Mouse (Mus musculus) gastrocnemius, adult 8-10 months (tissue): ENCODE results near the gene Car8. TPM values are rescaled to one million over a fixed set of nuclear protein-coding genes. Genes with fewer than 3 reads are reported as not detected.
"Not testable (repeated sequence)": the region's sequence is repeated elsewhere in the genome, so short reads cannot be mapped to it uniquely, and the experiment has no call there.

Experiments used
- DNase-seq, 2 experiments: peaks; one replicate each; pipeline ENCODE4 v3.0.0; 2022; ENCODE audit warnings: low spot score in 2 of 2
- total RNA-seq, 4 experiments: library from RNA; stranded (reverse); gene quantifications; 2 replicates each; pipeline ENCODE4 v1.2.4; 2022

Gene Car8
- total RNA-seq, 4 experiments from 2014 or later: 1.6 to 2.8 (median 2.1) TPM

DNA sequence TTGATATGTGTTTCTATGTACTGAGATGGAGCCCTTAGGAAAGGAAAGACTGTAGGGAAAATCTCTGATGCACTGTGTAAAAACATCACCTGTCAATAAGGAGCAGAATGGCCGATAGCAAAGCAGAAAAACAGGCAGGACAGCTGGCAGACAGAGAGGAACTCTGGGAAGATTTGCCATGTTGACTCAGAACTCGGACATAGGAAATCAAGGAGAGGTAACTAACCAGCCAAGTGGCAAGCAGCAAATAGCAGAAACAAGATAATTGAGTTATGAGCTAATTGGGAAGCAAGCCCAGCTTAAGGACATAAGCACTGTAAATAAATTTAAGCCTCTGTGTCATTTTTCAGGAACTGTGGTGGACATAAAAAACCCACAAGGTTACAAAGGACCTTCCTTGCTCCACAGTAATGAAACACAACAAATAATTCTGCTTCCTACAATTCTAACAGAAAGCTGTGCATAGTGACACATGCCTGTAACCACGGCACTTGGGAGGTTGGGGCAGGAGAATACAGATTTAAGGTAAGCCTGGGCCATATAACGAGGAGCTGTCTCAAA, 33.7 kb downstream of the Car8 start:
- no peak for DNase-seq

DNA sequence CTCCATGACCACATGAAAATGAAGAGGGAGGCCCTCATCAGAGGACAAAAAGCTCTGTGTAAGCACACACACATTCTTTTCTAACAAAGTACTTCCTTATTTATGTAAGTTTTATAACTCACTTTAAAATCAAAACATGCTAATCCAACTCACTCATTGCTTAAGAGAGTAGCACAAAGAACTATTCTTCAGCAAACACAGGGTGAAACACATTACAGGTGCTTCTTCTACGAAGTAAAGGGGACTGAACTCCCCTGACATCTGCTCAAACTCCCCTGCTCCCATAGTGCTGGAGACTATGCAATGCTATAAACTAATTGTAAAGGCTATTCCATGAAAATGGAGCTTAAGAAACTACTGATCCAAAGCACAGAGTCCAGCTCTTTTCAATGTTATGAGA, 35.5 kb downstream of the Car8 start:
- no peak for DNase-seq

DNA sequence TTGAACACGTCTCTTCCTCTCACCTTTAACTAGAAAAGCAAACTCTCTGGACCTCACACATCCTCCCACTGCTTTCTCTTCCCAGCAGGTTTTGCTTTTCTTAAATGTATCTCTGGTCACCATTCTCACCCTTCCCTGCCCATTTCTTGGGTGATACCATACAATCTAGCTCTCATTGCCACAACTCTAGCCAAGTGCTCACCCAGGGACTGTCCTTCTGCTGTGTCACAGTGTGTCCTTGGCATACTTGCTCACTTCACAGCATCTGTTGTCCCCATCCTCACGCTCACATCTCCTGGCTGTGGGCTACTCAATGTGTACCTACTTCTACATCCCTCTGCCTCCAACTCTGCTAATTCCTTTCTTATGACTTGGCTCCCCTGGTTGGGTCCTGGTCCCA, 37.2 kb downstream of the Car8 start:
- no peak for DNase-seq

DNA sequence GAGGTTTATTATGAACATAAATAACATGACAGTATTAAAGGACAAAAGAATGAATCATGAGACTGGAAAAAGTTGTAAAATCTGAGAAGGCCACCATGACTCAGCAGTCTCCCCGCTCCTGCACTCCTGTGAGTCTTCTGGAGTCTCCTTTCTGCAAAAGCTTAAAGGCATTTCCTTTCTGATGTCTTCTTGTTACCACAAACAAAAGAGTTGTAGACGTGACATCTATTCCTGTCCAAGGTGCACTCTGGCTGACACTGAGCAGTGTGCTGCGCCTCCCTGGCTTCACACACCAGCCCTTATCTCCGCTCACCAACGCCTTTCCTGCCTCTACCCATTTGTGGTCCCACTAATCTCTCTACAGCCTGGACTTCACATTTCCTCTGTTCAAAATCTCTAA, 38.8 kb downstream of the Car8 start:
- DNase-seq: no peak

DNA sequence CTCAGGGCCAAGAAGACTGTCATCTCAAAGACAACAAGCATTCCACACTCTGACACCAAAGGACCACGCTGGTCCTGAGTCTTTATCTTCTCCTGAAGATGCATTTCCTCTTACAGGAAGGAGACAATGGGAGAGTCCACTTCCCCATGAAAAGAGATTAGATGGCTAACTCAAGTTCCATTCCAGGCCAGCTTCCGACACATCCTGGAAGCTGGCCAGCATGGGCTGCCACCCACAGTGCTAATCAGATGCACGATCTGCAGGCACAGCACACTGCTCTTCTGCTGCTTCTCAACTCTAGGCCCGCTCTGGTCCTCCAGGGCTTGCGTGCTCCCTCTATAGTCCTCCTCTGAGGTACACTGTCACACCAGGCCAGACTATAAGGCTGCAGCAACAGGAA, 40.8 kb downstream of the Car8 start:
- DNase-seq: no peak

DNA sequence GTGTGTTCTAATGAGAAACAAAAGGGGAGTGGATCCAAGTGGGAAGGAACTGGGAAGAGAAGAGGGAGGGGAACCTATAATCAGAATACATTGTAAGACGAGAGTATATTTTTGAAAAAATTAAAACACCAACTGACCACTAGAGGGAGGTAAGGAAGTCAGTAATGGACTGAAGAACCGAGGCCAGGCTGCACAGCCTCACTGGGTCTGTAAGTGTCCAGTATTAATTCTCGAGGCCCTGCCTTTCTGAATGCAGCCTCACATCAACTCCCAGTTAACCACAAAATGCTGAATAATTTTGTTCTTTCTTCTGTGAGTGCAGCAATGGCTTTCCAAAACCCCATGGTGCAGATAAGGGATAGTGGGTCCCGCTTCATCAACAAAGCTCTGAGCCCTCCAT, 48.4 kb downstream of the Car8 start:
- DNase-seq: no peak

DNA sequence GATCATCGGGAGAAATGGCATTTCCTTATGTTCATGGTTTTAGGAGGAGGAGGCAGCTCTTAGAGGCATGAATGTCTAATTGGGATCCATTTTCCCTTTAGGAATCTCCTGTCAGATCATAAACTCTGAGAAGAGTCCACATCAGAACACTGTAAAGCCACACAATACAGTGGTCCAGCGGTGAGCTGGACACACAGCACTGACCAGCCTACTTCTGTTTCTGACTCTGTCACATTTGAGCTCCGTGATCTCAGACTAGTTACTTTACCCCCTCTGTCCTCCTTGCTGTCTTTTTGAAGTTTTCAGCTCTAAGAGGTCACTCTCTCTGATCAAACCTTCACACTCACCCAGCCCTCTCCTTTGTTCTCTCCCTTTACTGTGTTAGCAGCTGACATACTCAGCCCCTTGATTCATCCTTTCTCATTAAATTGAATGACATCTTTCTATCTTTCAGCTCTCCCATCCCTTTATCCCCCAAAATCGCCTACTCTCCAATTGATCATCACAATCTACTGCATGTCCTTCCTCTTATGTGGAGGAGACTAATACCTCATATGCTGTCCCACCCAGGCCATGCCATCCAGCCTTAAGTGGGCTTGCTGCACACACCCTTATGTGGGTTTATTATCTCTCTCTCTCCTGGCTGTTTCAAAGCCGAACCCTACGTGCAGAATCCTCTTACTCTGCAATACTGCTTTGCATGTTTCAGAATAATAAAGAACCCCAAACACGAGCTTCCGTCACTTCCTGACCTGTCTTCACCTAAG, 51.7 kb downstream of the Car8 start:
- DNase-seq: no peak

DNA sequence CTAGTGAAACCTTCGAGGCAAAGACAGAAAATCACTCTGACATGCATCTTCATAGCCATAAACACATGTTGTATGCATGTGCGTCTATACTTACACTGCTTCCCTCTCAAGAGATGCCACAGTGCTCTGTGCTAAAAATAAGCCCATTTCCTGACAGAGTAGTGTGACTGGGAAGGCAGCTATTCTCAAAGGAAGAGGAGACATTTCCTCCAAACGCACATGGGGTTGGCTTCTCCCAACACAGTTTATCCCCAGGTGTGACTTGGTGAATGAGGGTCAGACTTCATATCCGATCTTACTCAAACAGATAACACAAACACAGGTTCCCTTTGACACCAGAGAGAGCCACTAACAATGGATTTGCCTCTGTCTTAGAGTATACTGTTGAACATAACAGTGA, 58.3 kb downstream of the Car8 start:
- no peak for DNase-seq

DNA sequence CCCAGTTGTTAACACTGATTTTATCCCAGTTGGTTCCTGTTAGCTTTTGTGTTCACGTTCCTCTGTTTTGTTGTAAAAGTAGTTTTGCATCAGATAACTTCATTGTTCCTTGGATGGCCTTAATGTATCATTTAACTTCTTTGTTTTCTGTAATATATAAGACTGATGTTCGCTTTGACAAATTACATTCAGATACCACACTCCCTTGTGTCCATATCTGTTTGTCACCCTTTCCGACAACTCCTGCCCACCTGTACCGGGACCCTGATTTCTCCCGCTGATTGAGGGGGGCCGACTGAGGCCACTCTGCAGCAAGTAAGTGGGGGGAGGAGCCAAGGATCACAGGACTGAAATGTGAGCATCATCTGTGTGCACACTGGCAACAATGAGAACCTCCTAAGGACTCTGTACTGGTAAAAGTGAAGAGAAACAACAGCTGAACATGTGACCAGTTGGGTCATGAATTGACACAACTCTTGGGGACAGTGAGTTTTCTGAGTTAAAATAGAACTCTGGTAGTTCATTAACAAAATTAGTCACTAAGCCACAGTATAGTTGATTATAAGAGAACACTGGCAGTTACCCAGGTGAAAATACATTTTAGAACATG, 84.1 kb downstream of the Car8 start:
- DNase-seq: no peak

DNA sequence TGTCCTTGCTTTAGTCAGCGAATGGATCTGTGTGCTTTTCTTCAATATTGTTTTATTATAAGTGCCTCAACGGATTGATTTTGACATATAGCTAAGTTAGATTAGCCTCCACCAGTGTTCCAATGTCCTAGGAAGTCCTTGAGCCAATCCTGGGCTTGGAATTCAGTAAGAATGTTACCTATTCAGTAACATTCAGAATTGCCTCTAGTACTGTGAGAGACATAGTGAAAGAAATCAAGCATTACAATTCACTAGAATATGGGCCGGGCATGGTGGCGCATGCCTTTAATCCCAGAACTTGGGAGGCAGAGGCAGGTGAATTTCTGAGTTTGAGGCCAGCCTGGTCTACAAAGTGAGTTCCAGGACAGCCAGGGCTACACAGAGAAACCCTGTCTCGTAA, 84.9 kb downstream of the Car8 start:
- not testable (repeated sequence) for DNase-seq

DNA sequence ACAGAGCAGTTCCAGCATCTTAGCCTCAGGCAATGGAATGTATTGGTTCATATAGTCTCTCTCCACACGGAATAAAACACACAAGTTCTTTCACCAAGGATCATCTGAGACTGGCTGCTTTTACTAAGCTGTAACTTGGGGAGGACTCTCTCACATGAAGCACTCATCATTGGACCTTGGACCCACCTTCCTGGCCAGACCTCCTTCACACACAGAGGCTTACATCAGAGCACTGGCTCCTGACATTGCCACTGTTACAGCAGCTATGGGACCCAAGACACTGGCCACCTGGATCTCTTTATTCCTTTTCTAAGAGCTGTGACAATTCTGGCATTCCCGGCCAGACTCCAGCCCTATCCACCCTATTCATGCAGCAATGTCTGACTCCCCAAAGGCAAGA, 101.4 kb downstream of the Car8 start:
- DNase-seq: no peak

DNA sequence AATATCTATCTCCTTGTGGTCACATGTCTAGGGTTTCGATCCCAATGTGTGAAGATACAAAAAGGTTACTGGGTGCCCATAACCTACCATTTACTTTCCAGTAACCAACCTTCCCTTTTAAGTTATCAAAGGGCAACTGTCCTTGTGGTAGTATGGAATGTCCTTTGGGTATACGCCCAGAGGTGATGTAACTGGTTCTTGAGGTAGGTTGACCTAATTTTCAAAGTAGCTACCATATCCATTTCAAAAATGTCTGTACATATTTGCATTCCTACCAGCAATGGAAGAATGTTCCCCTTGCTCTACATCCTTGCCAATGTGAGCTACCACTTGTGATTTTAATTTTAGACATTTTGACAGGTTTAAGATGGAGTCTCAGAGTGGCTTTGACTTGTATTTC, 106.8 kb downstream of the Car8 start:
- no peak for DNase-seq

DNA sequence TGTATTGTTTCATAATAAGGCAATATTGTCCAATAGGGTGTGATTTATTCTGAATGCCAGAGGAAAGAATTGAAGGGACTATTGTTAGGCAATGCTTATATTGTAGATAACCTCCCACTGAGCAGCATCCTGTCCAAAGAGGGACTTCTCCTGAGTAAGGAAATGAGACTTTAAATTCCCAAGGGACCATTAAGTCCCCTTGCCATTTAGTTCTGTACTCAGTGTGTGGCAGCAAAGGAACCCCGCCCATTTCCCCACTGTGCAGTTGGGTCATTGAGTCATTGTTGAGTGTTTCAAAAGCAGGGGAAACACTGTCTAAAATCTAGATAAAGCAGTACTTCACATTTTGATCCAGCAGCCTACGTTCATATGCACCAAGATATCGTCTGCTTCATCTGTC, 125.3 kb downstream of the Car8 start:
- no peak for DNase-seq

DNA sequence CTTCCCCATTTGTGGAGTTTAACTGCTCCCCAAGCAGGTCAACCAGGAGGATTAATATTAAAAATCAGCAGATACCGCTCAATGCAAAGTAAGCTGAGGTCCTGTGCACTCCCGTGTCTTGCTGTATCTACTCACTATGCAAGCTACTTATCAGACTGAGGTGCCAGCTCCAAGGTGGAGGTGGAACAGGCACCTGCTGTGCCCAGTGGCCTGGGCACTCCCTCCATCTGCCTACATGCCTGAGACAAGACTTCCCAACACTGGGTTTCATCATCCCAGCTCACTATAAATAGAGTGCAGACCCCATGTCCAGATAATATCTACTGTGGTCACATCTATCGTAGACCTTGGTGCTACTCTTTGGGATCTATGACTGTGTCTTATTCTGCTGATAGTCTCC, 127.0 kb downstream of the Car8 start:
- no peak for DNase-seq

DNA sequence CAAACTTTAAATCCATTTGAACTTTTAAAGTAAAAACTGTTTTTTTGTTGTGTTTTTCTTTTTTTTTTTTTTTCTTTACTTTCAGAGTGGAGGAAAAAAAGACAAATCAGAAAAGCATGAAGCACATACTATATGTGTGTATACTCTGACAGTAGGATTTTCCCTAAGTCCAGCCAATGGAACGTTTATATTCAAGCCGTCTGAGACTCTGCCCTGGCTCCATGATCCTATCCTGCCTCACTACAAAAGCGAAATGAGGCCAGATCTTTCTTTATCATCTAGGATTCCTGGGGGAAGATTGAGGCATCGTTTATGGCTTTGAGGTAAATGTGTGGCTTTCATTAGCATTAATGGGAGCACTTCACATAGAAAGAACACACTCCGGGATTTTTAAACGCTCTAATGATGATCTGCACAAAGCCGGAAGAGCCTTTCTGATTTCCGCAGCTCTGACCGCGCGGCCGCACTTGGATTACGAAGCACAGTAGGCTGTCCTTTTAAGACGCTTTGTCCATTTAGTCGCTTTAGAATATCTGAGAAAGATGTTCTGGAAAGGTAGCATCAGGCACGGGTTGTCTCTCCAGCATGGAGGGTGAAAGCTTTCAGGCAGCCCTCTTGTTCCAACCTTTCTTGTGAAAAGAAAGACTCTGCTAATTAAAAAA, 128.8 kb downstream of the Car8 start:
- DNase-seq: no peak

DNA sequence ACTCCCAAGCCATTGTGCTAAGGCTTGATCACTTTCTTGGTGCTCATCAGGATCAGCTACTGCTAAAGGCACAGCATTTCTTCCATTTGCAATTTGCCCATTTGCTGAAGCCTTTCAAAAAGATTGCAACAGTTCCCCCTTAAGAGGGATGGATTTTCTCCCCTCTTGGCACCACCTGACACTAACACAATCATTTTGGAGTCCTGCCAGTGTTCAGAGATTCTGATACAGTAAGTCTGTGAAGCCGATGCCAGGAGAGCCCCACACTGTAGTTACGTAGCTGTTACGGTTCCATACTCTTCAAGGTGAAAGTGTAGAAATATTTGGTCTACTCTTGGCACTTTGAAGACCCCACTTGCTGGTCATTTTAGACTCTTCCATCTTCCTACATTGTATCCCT, 137.4 kb downstream of the Car8 start:
- DNase-seq: no peak

DNA sequence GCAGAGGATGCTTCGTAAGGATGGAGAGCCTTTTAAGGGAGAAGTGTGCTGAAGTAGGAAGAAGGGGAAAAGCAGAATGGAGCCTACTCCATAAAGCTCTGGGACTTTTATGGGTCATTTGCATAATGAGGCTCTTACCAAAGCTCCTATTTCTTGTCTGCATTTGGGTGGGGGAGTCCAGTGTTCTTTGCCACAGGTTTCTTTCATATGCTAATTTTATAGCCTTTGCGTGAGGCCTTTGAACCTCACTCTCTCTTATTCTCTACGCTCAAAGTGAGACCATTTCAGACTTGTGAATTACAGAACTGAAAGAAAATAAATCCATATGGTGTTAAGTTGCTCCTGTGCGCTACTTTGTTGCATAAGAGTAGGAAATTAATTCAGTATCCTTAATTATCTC, 140.8 kb downstream of the Car8 start:
- no peak for DNase-seq

DNA sequence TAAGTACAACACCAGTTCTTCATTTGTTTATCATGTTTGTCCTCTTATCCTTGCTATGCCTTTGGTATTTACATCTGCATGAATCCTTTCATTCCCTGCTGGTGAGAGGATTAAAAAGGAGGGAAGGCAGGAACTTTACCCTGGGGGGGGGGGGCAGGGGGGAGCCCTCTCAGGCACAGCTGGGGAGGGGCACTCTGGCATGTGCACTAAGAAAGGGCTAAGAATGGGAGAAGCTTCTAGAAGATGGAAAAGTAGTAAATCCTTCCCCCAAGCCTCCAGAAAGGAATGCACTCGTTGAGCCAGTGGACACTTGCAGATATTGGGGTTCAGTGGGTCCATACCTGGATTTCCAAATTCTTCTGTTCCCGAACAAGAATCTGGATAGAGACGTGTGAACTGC, 141.2 kb downstream of the Car8 start:
- no peak for DNase-seq

DNA sequence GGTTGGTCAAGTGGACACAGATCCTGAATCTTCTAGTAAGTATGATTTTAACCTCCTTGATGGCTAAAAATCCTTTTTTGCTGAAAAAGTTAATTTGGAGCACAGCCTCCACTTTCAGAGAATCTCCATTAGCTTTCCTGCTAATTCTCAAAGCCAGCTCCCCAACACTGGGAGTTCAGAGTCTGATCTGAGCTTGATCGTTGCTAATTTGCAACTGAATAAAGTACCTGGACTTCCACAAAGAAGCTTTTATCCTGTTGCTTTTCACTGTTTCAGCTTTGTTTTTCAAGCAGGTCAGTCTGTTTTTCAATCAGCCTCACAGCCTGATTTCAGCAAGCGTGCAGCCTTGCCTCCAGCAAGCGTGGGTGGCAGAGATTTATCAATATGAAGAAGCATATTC, 145.3 kb downstream of the Car8 start:
- DNase-seq: not testable (repeated sequence)
